Mouse (Mus musculus): ENCODE data around the gene Tbpl1.

DNA sequence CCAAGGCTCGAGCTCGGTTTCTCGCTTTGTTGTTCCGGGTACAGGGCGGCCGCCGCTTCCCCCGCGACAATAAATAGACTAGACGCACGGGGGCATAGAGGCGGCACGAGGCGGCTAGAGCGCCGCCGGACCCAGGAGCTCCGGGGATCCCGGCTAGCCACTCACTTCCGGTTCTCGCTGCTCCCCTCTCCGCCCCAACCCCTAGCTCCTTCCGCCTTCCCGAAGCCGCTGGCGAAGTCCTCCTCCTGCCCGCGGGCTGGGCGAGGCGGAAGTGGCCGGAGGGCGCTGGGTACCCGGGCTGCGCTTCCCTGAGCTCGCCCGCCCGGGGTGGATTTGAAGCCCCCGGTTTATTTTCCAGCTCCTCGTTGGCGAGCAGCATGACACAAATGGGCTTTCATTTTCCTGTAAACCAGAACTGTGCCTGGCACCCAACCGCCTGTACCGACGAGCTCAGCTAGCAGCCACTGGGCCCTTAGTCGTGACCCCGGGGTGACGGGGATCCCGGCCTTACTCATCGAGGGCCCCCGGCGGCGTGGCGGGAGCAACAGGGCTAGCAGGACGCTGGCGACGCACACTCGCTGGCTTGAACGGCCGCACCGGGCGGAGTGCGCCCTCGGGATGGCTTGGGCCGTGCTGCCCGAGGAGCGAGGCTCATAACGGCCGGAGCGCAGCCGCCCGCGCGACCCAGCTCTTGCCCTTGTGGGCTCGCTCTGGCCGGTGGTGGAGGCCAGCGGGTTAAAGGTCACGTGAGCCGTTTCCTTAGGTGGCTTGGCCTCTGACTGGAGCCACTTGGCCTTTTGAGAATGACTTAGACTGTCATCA lies at the start of gene Tbpl1:
- TF ChIP-seq CTCF (IDR thresholded peaks at IDR 0.05; ENCODE audit: low read depth) = peak; percentile 39
- TF ChIP-seq EP300 (IDR thresholded peaks at IDR 0.05; ENCODE audit: low read depth) = peak; percentile 31; the same call in 1 of the 2 replicates

All from liver, embryonic 14.5 days (tissue).